Mouse (Mus musculus): ENCODE data around the gene Vav2.

GRCm38 (mm10) chr2:27280920-27281611 lies 145.8 kb downstream of the Vav2 start:
- TF ChIP-seq CTCF (IDR thresholded peaks at IDR 0.05; ENCODE audit: low read depth, low read length) = peak; percentile 61
- no peak for TF ChIP-seq GATA1 (IDR thresholded peaks at IDR 0.05; ENCODE audit: borderline replicate concordance, low read length)
- no peak for TF ChIP-seq GATA2 (IDR thresholded peaks at IDR 0.05; ENCODE audit: borderline replicate concordance, low read depth, low read length)
- TF ChIP-seq TAL1 (conservative IDR thresholded peaks at IDR 0.05; ENCODE audit: low read depth, low read length) = no peak
